Mouse (Mus musculus) limb, embryonic 11.5 days (tissue): Measurements from ENCODE around the gene Sphk1. TPM values are rescaled to one million over a fixed set of nuclear protein-coding genes. Genes with fewer than 3 reads are reported as not detected.
"Not testable (repeated sequence)": the region's sequence is repeated elsewhere in the genome, so short reads cannot be mapped to it uniquely, and the experiment has no call there.

Experiments
- ATAC-seq: fragments of 200-750 bp; cut with Nextera tagmentation; 2 replicates; pipeline ENCODE4 v1.8.0; 2017; ENCODE audit warnings: low read depth; ENCODE audit not compliant: insufficient number of reproducible peaks, low FRiP score, low TSS enrichment
- DNase-seq: peaks from one replicate; pipeline ENCODE4 v3.0.0-alpha.2; 2015; ENCODE audit warnings: low spot score
- H3K27ac ChIP-seq: fragments of 300-500 bp; sonication (generic); replicated peaks from 2 replicates; pipeline ENCODE4 v1.5.1; 2014; ENCODE audit warnings: low read depth, mild to moderate bottlenecking, low read length
- H3K27me3 ChIP-seq: fragments of 300-500 bp; sonication (generic); 2 replicates; pipeline ENCODE4 v1.6.1; 2014; ENCODE audit warnings: mild to moderate bottlenecking, low read length, mixed read lengths; ENCODE audit not compliant: control insufficient read depth, insufficient read depth
- H3K36me3 ChIP-seq: fragments of 300-500 bp; sonication (generic); 2 replicates; pipeline ENCODE4 v1.6.1; 2014; ENCODE audit warnings: mild to moderate bottlenecking, low read length, moderate library complexity, mixed read lengths; ENCODE audit not compliant: control insufficient read depth, insufficient read depth
- H3K4me1 ChIP-seq: fragments of 300-500 bp; sonication (generic); 2 replicates; pipeline ENCODE4 v1.6.1; 2014; ENCODE audit warnings: low read length, mixed read lengths; ENCODE audit not compliant: control insufficient read depth, insufficient read depth
- H3K4me2 ChIP-seq: fragments of 300-500 bp; sonication (generic); 2 replicates; pipeline ENCODE4 v1.6.1; 2014; ENCODE audit warnings: low read depth, mild to moderate bottlenecking, moderate library complexity; ENCODE audit not compliant: severe bottlenecking
- H3K4me3 ChIP-seq: fragments of 300-500 bp; sonication (generic); 2 replicates; pipeline ENCODE4 v1.5.1; 2014; ENCODE audit warnings: low read depth, low read length
- H3K9ac ChIP-seq: fragments of 300-500 bp; sonication (generic); 2 replicates; pipeline ENCODE4 v1.6.1; 2014; ENCODE audit warnings: mild to moderate bottlenecking, low read length
- H3K9me3 ChIP-seq: fragments of 300-500 bp; sonication (generic); 2 replicates; pipeline ENCODE4 v1.6.1; 2016; ENCODE audit warnings: low read length; ENCODE audit not compliant: control insufficient read depth
- WGBS: fragments of 180-500 bp; shearing (Covaris S2); extraction: QIAGEN DNeasy Blood & Tissue Kit; methylation state at CpG from one replicate; pipeline ENCODE4 v1.1.7; 2014; 5-methylcytosine and 5-hydroxymethylcytosine counted together
- polyA plus RNA-seq: library from polyadenylated mRNA; unstranded; fragments of >200 nt; fragmentation: Nextera tagmentation; extraction: Ambion mirVana; gene quantifications from 2 replicates; pipeline ENCODE4 v1.2.1, GENCODE M21; 2014

Sphk1 gene
- polyA plus RNA-seq, 1 experiment from 2014 or later: 1.3 TPM

DNA sequence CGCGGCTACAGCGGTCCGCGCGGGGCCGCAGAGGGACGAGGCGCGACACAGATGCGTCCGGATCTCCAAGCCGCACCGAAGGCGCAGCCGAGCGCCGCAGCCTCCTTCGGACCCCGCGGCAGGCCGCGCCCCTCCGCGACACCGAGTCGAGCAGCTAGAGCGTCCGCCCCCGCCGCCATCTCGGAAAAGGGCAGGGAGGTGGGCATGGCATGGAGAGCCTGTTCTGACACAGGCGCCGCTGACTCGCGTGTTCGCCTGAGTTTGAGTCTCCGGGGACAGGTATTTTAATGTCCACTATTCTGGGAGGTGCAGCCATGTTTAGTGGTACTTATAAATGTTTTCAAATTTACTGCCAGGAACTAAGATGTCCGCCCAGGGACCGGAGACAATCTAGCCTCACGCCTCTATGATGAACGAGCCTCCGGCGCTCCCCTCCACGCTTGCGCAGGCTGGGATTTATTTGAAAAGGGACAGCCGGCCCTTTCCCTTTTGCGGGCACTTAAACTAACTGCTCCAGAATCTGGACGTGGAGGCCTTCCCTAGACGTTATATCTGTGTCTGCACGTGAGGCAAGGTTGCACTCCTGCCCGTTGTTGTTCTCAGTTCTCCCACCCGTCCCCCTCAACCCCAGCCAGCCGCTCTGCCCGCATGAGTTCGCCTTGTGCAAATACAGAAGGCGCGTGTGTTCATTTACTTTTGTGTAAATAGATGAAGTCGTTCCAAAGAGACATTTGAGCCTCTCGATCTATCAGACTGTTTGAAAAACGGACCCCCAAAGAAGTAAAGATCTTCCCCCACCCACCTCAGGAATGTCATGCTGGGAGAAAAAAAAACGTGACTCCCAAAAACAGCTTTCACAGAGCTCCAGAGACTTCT, 40.3 kb upstream of the Sphk1 start:
- Histone ChIP-seq H3K27ac (peak overlapping the region; percentile 61), H3K27me3 (no peaks in the 10 kb centered on the region), H3K9ac (peak overlapping the region; percentile 96), H3K4me3 (peak overlapping the region; percentile 100), H3K36me3 (peaks cover 5% of the 10 kb centered on the region; the same call in 1 of the 2 replicates), H3K4me1 (no peaks in the 10 kb centered on the region), H3K9me3 (no peaks in the 10 kb centered on the region), H3K4me2 (peak overlapping the region; percentile 74)
- WGBS: under 1% methylated on average over 57 of the region's 62 CpGs
- ATAC-seq (peak; percentile 87), DNase-seq (peak; percentile 95)

DNA sequence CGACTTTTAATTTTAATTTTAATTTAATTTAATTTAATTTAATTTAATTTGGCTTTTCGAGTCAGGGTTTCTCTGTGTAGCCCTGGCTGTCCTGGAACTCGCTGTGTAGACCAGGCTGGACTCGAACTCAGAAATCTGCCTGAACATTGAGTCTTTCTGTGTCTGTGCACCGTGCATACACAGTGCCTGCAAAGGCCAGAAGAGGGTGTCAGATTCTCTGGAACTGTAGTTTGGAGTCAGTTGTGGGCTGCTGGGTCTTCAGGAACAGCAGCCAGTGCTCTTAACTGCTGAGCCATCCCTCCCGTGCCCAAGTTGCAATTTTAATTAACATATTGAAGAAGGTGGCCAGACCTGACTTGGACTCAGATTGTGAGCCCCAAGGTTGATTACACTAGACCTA, 39.4 kb upstream of the Sphk1 start:
- DNase-seq: no peak
- H3K9ac ChIP-seq: no peak overlapping the region

DNA sequence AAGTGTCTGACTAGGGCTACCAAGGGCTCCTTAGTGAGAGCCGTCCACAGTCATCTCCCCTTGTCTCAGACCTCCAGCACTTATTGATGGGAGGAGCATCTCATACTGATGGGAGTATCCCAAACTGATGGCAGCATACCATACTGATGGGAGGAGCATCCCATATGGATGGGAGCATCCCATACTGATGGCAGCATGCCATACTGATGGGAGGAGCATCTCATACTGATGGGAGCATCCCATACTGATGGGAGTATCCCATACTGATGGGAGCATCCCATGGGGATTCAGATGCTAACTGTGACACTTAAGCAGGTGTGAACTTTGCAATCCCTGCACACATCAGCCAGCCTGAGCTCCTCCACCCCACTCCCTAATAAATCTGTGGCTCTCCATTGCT, 38.2 kb upstream of the Sphk1 start:
- H3K4me1 ChIP-seq, H3K9ac ChIP-seq, H3K27me3 ChIP-seq, H3K9me3 ChIP-seq, H3K36me3 ChIP-seq, H3K4me3 ChIP-seq, ATAC-seq, H3K4me2 ChIP-seq, H3K27ac ChIP-seq, DNase-seq: not testable (repeated sequence)
- WGBS: 83% methylated on average over 1 of the region's 1 CpGs

More for the DNA sequence above, 39.4 kb upstream of the Sphk1 start:
- ATAC-seq: no peak
- no peak overlapping the region for H3K27ac ChIP-seq
- H3K4me2 ChIP-seq: no peak overlapping the region
- H3K36me3 ChIP-seq: peaks cover 5% of the 10 kb centered on the region; the same call in 1 of the 2 replicates
- WGBS: 74% methylated on average over 6 of the region's 6 CpGs
- H3K27me3 ChIP-seq: no peaks in the 10 kb centered on the region
- no peak overlapping the region; the same call in 1 of the 2 replicates for H3K4me3 ChIP-seq
- H3K9me3 ChIP-seq: no peaks in the 10 kb centered on the region
- no peaks in the 10 kb centered on the region for H3K4me1 ChIP-seq

DNA sequence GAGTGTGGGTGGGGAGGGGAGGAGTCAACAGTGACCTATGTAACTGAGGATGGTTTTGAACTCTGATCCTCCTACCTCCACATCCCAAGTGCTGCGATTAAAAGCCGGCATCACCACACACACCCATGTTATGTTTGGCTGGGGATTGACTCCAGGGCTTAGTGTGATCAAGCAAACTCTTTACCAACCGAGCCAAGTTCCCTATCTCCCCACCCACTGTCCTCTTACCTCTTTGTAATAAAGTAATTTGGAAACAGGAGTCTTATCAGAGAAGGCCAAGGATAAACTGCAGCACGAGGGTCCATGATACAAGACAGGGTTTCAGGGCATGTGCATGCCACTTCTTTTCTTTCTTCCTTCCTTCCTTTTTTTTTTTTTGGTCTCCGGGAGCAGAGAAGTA, 37.5 kb upstream of the Sphk1 start:
- no peak overlapping the region for H3K9ac ChIP-seq
- no peak overlapping the region for H3K27ac ChIP-seq
- WGBS: 88% methylated on average over 5 of the region's 5 CpGs
- no peak overlapping the region for H3K4me3 ChIP-seq
- DNase-seq (no peak), ATAC-seq (no peak)
- H3K4me1 ChIP-seq: no peaks in the 10 kb centered on the region
- no peaks in the 10 kb centered on the region for H3K36me3 ChIP-seq
- no peaks in the 10 kb centered on the region for H3K9me3 ChIP-seq
- no peak overlapping the region for H3K4me2 ChIP-seq
- no peaks in the 10 kb centered on the region for H3K27me3 ChIP-seq

DNA sequence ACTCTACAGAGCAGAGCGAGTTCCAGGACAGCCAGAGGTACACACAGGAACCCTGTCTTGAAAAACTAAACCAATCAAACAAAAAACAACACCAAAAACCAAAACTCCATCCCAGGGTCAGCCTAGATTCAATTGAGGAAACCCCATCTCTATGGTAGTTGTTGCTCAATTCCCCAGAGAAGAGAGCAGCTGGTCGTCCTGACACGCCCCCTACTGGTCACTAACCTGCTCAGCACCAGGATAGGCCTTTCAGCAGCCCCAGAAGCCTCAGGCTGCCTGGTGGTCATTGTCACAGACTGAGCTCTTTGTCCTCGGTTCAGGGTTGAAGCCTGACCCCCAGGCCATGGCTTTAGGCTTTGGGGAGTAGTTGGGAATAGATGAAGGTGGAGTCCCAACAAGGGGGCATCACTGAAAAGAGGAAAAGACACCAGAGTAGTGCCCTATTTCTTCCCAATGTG, 36.9 kb upstream of the Sphk1 start, which contains the start of gene Prpsap1:
Gene Prpsap1 (minus strand): TSS at position 408 of the 458 bp plus-strand sequence.
- ATAC-seq (no peak), DNase-seq (peak; percentile 60)
- Histone ChIP-seq H3K27ac (no peak within 1 kb of the TSS), H3K36me3 (no peaks in the 10 kb centered on the region), H3K27me3 (no peaks in the 10 kb centered on the region), H3K4me1 (no peaks in the 10 kb centered on the region), H3K4me2 (no peak within 1 kb of the TSS), H3K4me3 (no peak within 1 kb of the TSS), H3K9ac (no peak within 1 kb of the TSS), H3K9me3 (no peaks in the 10 kb centered on the region)
- 25% methylated on average over 4 of the region's 4 CpGs for WGBS

DNA sequence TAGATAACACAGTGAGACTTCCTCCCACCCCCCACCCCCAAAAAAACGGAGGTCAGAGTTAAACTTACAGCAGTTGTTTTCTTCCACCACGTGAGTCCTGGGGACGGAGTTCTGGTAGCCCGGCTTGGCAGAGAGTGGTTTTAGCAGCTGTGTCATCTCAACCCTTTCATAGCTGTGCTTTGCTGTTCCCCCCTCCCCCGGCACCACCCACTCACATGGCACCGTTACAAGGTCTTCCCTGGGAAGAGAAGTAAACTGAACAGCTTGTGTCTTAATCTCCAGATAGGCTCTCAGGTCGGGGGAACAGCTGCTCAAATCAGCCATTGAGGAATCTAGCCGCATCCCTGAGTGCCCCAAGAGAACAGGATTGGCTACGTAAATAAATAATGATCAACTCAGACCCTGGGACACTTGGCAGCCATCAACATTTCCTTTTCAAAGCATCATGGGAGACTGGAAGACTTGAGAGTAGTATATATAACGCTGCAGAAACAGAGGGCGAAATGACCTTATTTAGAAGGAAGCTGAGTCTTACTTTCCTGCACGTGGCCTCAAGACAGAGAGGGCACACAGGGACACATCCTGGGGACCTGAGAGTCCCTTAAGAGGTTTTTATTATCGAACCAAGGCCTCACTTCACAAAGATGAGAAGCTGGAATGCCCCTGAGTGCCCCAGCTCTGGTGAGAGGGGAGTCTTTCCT, 36.1 kb upstream of the Sphk1 start:
- no peaks in the 10 kb centered on the region for H3K27me3 ChIP-seq
- no peak overlapping the region for H3K9ac ChIP-seq
- DNase-seq (no peak), ATAC-seq (no peak)
- WGBS: 72% methylated on average over 13 of the region's 13 CpGs
- no peaks in the 10 kb centered on the region for H3K36me3 ChIP-seq
- H3K4me2 ChIP-seq: no peak overlapping the region
- no peak overlapping the region for H3K27ac ChIP-seq
- no peaks in the 10 kb centered on the region for H3K4me1 ChIP-seq
- no peak overlapping the region for H3K4me3 ChIP-seq
- no peaks in the 10 kb centered on the region for H3K9me3 ChIP-seq

DNA sequence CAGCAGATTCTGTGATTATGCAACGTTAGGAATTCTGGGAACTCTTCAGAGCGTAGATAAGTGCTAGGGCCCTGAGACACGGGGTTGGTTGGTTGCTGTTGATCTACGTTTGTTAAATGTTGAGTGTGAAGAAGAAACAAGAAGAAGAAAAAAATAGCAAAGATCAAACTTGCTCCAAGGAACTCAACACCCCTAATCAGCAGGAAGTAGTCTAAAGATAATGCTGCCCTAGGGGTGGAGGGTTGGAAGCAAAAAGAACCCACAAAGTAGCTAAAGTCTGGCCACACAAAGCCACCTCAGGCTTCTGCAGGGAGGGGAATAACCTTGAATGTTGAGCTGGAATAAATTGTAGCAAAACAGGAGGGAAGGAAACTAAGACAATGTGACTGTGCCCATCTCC, 33.4 kb upstream of the Sphk1 start:
- no peak overlapping the region for H3K9ac ChIP-seq
- no peak overlapping the region for H3K4me3 ChIP-seq
- H3K27ac ChIP-seq: no peak overlapping the region
- no peaks in the 10 kb centered on the region for H3K9me3 ChIP-seq
- H3K4me1 ChIP-seq: no peaks in the 10 kb centered on the region
- ATAC-seq (no peak), DNase-seq (no peak)
- no peaks in the 10 kb centered on the region for H3K27me3 ChIP-seq
- WGBS: 93% methylated on average over 4 of the region's 4 CpGs
- H3K36me3 ChIP-seq: no peaks in the 10 kb centered on the region
- H3K4me2 ChIP-seq: no peak overlapping the region

DNA sequence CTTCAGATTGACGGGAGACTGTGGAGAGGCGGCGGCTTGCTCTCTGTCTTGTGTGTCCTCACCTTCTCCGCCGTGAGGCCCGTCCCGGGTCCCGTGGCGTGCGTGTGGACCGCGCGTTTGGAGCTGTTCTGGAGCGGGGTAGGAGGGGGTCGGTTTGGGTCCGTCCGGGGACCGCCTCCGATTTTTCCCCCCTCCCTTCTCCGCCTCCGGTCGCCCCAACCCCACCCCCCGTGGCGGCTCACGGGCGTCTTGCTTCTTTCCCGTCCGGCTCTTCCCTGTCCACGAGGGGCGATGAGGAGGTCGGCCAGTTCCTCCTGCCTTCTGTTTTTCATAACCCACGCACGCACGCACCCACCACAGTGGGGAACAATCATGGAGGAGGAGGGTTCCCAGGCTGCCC, 32.1 kb upstream of the Sphk1 start:
- no peaks in the 10 kb centered on the region for H3K27me3 ChIP-seq
- 35% methylated on average over 34 of the region's 34 CpGs for WGBS
- no peaks in the 10 kb centered on the region for H3K36me3 ChIP-seq
- H3K4me1 ChIP-seq: no peaks in the 10 kb centered on the region
- H3K4me3 ChIP-seq: no peak overlapping the region
- ATAC-seq: no peak
- no peak overlapping the region for H3K9ac ChIP-seq
- no peak for DNase-seq
- H3K4me2 ChIP-seq: peak overlapping the region; percentile 34
- H3K9me3 ChIP-seq: no peaks in the 10 kb centered on the region
- no peak overlapping the region for H3K27ac ChIP-seq
